Mouse (Mus musculus) adrenal gland, postnatal 25 days (tissue): ENCODE data around the gene Gm10282. TPM values are rescaled to one million over a fixed set of nuclear protein-coding genes. Genes with fewer than 3 reads are reported as not detected.
A peak's percentile ranks its signal among the peaks of the same experiment; 100 is the strongest.

Experiments
- DNase-seq: peaks from one replicate; pipeline ENCODE4 v3.0.0; 2021; ENCODE audit warnings: mixed read lengths
- long read RNA-seq: library from polyadenylated mRNA; stranded (forward); transcript quantifications from one replicate; pipeline ENCODE4 v2.0.0, GENCODE M21; 2021
- total RNA-seq: library from RNA; stranded (reverse); gene quantifications from 2 replicates; pipeline ENCODE4 v1.2.3, GENCODE M21; 2021

Gene Gm10282
- total RNA-seq = 19.3 and 27.3 TPM in 2 replicates
- long read RNA-seq, partial matches to known transcripts = 0 of 2 reads
- long read RNA-seq, other reads (novel, unspliced or antisense) = 0 of 2 reads

DNA sequence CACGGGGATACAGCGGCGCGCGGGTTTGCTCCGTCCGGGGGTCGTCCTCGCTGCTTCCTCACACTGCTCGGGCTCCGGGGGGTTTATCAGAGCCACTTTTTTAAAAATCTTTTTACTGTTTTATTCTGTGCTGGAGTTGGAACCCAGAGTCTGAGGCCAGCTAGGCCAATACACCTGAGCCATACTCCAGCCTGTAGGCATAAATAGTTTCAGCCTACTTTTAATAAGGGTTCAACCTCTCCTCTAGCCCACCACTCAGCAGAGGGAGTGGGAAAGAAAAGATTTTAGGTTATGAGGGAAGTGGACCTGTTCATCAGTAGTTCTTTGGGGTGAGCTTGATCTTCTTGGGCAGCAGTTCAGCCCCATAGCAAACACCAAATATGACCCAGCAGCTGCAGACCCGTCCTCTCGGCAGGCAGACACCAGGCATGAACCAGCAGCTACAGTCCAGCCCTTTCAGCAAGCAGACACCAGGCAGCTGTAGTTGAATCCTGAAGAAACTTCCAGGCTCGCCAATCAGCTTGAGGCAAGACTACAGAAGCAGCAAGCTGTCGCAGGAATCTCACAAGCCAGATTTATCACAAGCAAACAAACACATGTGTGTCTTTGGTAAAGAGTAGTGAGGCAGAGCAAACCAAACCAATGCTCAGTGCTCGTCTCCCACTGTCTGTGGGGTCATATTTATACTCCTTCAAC is at the start of gene Gm10282:
Gm10282 (minus strand) TSS at position 51 of the 696 bp plus-strand sequence.
- no peak for DNase-seq

DNA sequence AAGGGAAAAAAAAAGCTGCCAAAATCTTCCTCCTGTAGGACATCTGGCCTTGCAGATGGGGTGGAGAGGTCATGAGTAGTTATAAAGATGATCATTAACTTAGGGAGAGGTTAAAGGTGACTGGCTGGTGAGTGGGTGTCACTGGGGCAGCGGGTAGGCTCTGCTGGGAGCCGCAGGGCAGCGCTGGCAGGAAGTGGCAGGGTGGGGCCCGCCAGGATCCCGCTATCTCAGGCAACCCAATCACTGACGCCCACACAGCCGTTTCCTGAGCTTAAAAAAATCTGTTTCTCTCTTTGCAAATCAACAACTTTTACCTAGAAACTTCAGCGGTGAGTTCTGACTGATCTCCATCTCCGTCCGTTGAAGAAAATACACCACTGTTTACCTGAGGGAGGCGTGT is 49.2 kb upstream of the Gm10282 start:
- peak; percentile 21 for DNase-seq

DNA sequence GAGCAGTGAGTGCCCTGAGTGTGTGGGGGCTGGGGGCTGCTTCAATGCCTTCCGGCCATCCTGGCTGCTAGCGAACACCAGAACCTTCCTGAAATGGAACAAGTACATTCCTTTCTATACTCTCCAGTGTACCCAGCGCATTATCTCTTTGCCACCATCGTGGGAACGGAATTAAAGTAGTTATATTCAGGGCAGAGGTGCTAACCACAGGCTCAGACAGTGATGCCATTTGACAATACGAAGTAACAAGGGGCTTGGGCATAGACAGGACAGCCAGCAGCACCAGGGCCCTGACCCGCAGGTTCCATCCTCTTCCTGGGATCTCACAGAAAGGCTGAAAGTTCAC is 48.6 kb upstream of the Gm10282 start:
- no peak for DNase-seq

DNA sequence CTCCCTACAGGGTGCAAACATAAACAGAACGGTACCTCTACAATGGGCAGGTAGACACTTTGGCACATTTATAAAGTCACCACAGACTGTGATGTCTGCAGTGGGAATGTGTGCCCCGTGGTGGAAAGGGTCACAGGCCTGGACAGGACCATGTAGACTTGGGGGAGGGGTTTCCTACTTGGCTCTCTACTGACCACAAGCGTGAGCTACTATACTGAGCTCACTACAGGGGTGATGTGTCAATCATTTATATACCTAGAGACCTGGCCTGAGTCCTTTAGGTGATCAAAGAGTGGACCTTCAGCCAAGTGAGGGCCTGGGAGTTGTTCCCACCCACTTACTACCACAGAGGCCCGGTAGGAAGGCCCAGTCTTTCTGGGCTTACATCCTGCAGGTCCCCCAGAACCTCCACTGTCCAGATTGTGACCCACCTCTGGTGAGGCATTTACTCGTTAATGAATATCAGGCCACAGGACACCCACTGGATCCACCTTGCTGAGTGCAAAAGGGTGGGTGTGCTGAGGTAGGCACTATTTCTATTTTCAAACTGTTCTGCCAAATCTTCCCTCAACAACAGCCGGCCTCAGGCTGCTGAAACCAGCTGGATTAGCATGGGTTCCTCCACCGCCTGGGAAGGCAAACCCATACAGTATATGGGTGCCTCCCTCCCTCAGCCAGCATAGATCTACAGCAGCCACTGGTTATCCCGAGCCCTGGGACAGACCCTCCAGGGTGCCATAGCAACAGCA is 48.1 kb upstream of the Gm10282 start:
- no peak for DNase-seq

DNA sequence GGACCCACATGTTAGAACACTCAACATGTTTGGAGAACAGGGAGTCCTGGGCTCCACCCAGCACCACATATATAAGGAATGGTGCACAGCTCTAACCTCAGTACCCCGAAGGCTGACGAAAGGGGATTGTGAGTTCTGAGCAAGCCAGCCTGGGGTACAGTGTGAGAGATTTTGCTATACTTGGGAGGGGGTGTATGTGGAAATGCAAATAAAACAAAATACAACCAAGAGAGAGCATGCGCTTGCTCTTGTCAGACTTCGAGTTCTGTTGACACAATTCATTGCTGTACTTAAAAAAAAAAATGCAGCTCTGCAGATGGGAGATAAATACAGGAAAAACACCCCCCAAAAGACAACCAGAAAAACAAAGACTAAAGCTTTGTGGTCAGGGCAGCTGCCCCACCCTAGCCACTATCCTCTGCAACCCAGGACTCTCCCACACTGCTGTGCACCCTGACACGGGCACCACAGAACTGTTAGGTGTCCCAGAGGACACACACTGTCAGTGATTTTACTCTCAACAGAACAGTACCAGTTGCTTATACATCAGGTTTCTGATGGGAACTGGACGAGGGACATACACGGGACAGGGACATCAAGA is 46.4 kb upstream of the Gm10282 start:
- DNase-seq = no peak

DNA sequence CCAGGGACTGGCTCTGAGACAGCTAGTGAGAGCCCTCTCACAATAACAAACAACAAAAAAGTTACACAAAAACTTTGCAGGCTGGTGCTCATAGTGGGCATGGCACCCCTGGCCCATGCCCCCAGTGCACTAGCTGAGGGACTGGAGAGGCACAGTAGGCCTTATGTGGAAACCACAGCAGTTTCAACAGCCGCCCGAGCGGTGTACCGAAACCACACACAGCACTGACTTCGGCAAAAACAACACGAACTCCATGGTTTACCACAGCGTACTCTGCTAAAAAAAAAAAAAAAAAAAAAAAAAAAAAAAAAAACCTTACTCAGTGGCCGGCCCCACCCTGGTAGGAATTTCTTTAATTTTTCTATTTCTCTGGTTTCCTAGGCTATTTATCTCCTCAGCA is 45.7 kb upstream of the Gm10282 start:
- DNase-seq = no peak

DNA sequence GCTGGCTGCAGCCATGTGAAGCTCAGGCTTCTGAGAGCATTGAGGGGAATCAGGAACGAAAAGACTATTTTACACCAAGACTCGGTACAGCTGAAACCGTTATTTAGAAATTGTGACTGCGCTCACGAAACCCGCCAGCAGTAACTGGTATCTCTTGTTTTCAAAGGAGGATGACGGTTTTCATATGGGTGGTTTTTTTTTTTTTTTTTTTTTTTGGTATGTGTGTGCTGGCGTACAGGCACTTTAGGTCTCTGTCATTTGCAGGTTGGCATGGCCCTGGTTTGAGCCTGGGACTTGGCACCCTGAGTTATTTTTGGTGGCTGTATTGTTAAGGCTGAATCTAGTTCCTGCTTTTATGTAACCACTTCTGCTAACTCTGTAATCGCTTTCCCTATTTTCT is 44.8 kb upstream of the Gm10282 start:
- no peak for DNase-seq

DNA sequence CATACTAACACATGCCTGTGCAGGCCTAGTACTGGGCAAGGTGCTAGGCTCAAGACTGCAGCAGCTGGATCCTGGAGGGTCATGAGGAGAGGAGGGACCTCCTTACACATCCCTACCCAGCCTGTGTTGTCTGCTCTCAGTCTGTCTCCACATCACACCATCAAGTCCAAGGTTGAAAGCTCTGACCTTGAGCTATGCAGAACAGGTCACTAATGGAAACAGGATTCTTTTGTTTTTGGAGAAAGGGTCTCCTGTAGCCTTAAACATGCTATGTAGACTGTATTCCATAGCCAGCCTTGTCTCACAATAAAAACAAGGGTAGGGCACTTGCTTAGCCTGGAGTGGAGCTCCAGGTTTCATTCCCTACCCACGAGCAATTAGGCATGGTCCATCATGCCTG is 43.9 kb upstream of the Gm10282 start:
- DNase-seq = no peak

DNA sequence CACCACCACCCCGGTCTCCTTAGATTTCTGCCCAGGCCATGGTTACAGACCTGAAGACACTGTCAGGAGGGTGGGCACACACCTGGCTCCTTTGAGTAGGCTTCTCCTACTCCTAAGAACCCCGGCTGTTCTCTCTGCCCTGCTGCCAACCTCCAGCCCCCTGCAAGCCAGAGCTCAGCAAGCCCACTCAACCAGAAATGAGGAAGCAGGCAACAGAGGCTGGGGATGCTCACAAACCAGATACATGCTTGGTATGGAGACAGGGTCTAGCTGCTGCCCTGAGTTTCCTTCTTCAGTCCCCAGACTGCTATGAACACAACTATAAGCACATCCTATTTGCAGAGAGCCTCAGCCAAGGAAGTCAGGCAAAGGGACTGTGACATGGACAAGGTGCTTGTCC is 43.1 kb upstream of the Gm10282 start:
- no peak for DNase-seq

DNA sequence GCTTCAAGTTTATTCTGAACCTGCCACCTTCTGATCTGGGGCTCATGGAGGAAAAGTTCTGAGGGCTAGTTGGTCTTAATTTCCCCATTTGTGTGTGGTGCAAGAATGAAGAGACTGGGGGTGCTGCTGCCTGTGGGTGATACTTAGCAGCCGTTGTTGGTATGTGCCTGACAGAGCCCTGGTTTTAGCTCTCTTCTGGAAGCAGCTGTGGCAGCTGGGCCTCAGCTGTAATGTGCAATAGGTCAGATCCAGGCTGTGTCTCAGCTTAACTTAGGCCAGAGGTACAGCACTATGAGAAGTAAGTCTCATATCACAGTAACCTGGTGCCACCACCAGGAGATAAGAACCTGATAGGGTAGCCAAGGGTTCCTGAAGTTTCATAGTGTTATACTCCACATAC is 42.5 kb upstream of the Gm10282 start:
- no peak for DNase-seq

DNA sequence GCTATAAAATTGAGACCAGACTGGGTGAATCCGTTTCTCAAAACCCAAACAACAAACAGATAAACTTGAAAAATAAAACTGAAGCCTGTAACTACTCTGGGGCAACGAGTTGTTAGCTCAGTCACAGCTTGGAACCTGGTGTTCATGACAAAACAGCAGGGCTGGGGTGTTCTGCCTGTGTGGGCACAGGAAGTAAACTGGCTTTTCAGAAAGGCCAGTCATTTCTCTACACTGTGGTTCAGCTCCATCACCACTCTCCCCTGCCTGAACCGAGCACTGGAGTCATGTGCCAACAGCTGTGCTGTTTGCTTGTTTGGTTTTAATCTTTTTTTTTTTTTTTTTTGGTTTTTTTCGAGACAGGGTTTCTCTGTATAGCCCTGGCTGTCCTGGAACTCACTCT is 38.7 kb upstream of the Gm10282 start:
- no peak for DNase-seq

DNA sequence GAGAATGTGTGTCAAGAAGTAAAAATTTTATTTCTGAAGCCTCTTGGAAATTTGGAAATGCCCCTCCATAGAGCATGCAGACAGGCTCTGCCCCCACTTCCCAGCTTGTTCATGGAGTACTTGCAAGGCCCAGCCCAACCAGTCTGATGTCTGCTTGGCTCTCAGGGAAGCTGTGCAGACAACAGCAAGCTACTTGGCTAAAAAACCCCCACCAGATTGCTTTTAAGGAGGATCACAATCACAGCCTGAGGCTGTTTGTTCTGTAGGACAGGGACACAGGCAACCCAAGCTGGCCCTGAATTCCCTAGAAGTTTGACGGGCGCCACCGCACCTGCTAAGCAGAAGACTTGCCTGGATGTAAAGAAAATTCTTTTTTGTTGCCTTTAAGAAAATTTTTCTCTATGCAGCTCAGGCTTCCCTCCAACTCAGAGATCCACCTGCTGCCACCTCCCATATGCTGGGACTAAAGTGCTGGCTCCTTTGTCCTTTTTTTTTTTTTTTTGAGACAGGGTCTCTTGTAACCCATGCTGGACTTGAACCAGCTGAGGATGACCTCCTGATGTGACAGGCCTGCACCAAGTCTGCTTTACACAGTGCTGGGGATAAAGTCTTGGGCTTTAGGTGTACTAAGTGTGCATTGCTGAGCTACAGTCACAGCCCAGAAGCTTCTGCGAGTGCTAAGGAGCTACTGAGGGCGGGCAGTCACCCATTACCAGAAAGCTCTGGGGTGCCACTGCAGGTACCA is 37.7 kb upstream of the Gm10282 start:
- DNase-seq = no peak

DNA sequence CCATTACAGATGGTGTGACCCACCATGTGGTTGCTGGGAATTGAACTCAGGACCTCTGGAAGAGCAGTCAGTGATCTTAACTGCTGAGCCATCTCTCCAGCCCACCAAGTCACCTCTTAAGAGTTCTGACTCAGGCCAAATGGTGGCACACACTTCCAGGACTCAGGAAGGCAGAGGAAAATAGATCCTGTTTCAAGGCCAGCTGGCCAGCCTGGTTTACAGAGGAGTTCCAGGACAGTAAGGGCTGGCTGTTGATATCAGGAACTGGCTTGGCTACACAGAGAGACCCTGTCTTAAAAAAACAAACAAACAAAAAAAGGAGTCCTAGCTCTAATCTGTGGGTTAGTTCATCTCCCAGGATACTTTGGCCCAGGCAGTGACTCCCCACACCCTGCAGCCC is 32.0 kb upstream of the Gm10282 start:
- DNase-seq = no peak

DNA sequence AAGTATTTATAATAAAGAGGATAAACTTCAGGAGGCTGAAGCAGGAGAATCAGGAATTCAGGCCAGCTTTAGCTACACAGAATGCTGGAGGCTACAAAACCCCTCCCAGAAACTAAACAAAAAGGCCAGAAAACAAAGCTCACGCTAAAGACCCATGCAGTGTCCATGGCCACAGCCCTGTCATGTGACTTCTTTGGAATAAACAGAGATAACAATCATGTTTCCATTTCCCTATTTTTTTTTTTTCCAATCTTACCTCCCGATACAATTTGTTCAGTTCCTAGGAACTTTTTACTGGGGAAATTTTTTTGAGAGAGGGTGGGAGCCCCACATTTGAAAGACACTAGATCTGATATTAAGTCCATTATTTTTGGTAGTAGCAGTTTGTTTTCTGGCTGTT is 31.2 kb upstream of the Gm10282 start:
- no peak for DNase-seq

DNA sequence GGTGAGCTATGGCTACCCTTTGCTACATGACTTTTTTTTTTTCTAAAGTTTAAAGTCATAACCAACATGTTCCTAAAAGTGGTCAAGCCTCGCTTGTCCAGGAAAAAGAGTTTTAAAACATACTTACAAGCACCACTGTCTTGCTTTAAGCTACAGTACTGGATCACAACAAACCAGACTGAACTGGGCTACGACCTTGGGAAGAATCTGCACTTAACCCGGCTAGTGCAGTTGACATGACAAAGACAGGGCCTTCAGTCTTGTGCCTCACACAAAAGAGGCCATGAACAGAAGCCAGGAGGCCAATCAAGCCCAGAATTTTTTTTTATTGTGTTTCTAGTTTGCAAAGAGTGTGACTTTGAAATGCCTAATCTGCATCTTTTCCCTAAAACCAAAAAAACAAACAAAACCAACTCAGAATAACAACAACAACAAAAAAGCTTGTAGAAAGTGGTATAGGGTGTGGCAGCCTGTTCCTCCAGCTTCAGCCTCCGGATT is 29.1 kb upstream of the Gm10282 start:
- no peak for DNase-seq

DNA sequence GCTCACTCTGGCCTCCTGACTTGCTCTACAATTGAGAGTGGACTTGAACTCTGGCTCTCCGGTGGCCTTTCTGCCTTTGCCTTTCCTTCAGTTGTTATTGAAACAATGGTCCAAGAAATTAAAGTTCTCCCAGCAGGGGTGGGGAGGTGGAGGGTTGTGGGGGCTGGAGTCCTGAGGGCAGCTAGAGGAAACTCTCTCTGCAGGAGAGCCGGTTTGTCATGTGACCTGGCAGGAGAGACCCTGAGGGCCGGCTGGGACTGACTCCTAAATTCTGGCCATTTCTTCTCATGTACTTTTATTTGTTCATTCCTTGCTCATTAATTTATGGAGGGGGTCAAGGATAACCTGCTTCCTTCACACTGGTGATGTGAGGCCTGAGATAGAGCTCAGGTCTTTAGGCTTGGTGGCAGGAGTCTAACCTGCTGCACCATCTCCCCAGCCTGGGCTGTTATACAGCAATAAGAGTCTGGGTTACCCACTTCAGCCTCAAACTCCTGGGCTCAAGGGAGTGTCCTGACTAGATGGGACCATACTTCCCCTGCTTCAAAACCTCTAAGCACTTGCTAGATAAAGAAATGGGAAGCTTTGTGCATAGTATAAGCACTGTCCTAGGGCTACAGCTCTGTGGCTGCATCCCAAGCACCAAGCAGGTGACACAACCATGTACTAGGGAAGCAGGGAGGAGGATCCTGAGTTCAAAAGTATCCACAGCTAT is 28.5 kb upstream of the Gm10282 start:
- no peak for DNase-seq

DNA sequence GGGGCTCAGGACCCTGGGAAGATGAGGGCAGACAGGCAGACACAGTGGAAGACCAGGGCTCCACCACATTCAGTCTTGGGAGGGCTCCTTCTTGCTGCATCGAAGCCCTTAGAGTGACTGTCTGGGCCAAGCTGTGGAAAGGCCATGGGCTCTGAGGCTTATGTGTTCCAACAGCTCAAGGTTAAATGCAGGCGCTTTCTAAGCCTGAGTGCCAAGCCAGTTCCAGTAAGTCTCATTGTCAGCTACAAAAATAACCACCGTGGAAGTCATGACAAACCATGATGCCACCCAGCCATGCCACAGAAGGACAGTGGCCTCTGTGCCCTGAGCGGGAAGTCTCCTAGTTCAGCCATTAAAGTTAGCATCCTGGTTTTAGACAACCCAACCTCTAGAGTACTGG is 26.6 kb upstream of the Gm10282 start:
- peak; percentile 31 for DNase-seq

DNA sequence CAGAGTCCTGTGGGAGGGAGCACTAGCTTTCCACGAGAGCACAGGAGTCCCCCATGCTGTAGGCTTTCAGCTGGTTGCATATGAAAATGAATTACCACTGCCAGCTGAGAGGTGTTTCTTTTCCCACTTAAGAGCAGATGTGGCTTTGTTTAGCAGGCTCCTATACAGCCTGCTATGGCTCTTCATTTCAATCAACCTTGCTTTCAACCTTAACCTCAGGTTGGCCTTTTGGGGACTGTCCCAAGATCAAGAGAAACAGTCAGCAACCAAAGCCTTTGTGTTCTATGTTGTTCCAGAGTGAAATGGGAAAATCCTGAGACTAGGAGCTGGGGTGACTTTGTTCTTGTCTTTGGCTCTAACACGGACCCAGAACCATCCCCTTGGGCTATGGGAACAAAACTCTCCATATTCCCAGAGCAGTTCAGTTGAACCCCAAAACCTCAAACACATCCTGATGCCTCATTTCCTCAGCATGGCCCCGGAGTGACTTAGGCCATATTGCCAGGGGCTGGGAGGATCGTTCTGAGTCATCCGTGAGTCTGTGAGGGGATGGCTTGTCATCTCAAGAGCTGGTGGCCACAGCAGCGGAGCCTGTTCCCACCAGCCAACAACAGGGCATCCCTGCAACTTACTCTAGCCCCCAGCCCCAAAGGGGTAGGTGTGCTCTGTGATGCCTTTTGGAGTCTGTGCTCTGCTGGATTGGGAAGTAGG is 25.9 kb upstream of the Gm10282 start:
- DNase-seq = no peak

DNA sequence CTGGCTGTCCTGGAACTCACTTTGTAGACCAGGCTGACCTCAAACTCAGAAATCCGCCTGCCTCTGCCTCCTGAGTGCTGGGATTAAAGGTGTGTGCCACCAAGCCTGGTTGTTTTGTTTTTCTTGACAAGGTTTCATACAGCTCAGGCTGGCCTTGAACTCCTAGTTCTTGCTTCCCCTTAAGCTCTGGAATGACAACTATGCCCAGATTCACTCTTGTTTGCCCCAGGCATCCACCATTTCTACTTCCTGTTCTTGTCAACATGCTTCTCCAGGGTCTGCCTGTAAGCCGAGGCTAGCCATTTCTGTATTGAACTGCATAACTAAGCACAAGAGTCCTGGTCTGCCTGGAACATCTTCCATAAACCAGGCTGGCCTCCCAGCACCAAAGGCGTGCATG is 24.1 kb upstream of the Gm10282 start:
- DNase-seq = no peak

DNA sequence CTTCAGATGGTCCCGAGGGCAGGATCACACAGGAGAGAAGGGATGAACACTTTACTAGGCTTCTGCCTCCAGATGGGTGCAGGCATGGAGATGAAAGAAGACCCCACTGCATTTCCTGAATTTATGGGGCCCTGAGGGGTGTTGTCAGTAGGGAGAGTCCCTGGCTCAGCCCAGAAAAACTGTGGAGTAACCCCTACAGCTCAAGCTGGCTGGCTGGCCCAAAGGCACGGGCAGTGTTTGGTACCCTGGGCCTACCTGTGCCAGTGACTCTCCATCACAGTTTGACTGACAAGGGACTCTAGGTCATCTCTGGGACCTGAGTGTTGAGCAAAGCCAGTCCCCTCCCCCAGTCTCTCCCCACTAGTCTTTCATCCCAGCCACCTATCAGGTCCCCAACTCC is 19.6 kb upstream of the Gm10282 start:
- DNase-seq = no peak

DNA sequence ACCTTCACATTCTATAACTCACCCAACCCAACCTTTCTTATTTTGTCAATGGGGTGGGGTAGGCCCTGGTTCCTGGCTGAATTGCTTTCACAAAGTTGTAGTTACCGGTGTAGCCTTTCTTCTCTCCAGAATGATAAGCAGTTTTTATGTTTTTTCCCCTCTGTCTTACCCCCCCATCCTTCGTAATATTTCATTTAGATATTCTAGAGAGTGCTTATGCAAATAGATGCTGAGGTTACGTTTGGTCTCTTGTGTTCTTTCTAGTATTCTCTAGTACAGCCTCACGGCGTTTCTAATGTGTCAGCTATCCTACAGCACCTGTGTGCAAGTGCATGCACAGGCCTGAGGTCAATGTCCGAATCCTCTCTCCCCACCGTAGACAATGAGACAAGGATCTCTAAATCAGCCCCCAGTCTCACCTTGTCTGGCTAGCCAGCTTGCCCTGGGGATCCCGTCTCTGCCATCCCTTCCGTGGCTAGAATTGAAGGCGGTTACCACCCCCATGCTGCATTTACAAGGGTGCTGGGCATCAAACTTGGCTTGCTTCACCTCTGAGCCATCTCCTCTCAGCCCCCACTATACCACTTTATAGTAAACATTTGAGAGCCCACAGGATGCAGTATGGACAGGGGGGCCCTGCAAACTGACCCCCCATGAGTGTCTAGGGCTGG is 19.1 kb upstream of the Gm10282 start:
- no peak for DNase-seq
